In the genomic region with DNA sequence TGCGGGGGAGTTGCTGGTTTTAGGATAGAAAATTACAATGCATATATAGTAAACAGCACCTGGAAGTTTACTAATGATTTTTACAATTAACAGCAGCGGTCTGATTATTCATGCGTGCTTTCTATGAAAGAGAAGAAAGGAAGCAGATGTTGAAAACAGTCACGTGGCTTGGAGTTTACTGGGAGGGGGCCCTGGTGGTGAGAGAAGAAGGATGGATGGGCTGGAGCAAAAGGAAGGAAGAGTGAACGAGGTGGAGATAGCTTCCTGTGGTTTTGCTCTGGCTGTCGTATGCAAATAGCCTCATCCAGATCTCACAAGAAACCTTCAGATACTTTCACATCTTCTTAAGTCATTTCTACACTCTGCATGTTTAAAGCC, we compare ENCODE assay signal across 9 mouse cellular contexts.
DNase-seq lines count a peak whose midpoint lies in the region; ATAC-seq and TF ChIP-seq lines count a peak whose summit lies in the region.
"Had no signal": no experiment of that assay in that cellular context is flagged by ENCODE, and none has a peak within 500 bp of the region (broad histone marks: within the 10 kb centered on the region; RNA-seq: fewer than 3 reads in every experiment).

No protein-coding gene starts in this region.

- 0 out of 2 replicates have a peak, but pooled peaks cover 2% of the 10 kb centered on the region for H3K9me3 ChIP-seq in heart, embryonic 12.5 days (replicated peaks)
- H3K9me3 ChIP-seq in CH12.LX (replicated peaks; ENCODE audit: low read length): peaks cover 4% of the 10 kb centered on the region
- no peaks in the 10 kb centered on the region for H3K9me3 ChIP-seq in hindbrain, embryonic 11.5 days (ENCODE audit: control insufficient read depth, low read length)
- no peaks in the 10 kb centered on the region for H3K9me3 ChIP-seq in midbrain, embryonic 11.5 days (ENCODE audit: control insufficient read depth, low read length)

- no peak overlapping the region for H3K27ac ChIP-seq in heart, embryonic 12.5 days (ENCODE audit: poor library complexity, severe bottlenecking)
- no peak overlapping the region for H3K27ac ChIP-seq in CH12.LX (ENCODE audit: insufficient read depth, low read depth)
- H3K27ac ChIP-seq in hindbrain, embryonic 11.5 days (ENCODE audit: low read depth, low read length): no peak overlapping the region
- H3K27ac ChIP-seq in midbrain, embryonic 11.5 days (ENCODE audit: low read depth, low read length): no peak overlapping the region

- no peak for DNase-seq in heart, adult 11 months
- DNase-seq in CH12.LX (ENCODE audit: extremely low read depth): peak; percentile 38
- no peak for DNase-seq in hindbrain, embryonic 11.5 days (ENCODE audit: low spot score)
- DNase-seq in midbrain, embryonic 11.5 days (ENCODE audit: low spot score, missing footprints): peak; percentile 88
- no peak for DNase-seq in cerebellum, postnatal 14 days
- no peak for DNase-seq in adrenal gland, adult 2 months
- DNase-seq in adrenal gland, postnatal 36 days: no peak
- DNase-seq: adrenal gland, postnatal 14 days had no signal

- dilution Hi-C loops in CH12.LX (cut with MboI; ENCODE audit: extremely low pct_ligation_motif_present, extremely low pct_unique_long_range_greater_than_20kb, low sequenced_read_pairs): no loop called here

- no peaks in the 10 kb centered on the region for H3K79me2 ChIP-seq in CH12.LX (replicated peaks; ENCODE audit: control insufficient read depth, extremely low read depth, insufficient read depth, poor library complexity, severe bottlenecking)

- TF ChIP-seq POLR2A in CH12.LX (IDR thresholded peaks at IDR 0.05; ENCODE audit: low read depth, low read length): no peak

- no peak for TF ChIP-seq RAD21 in CH12.LX (IDR thresholded peaks at IDR 0.05; ENCODE audit: low read depth, low read length)

- no peak for TF ChIP-seq EP300 in CH12.LX (IDR thresholded peaks at IDR 0.05; ENCODE audit: low read length)

- ATAC-seq in heart, embryonic 12.5 days (ENCODE audit: insufficient number of reproducible peaks, low FRiP score): no peak
- 0 out of 2 replicates have a peak, but pooled peaks have one; percentile 25 for ATAC-seq in hindbrain, embryonic 11.5 days (ENCODE audit: low FRiP score)
- ATAC-seq in midbrain, embryonic 11.5 days (ENCODE audit: low FRiP score): no peak

- in situ Hi-C loops in CH12.LX (cut with MboI; ENCODE audit: low pct_ligation_motif_present, low pct_unique_long_range_greater_than_20kb, low sequenced_read_pairs): no loop called here

- H3K4me3 ChIP-seq in heart, embryonic 12.5 days: peak overlapping the region; percentile 14; the same call in 1 of the 2 replicates
- H3K4me3 ChIP-seq in CH12.LX (replicated peaks in 1 of 3; ENCODE audit: low read depth in 2 of 3, low read length in 2 of 3, poor library complexity in 1 of 3): no peak overlapping the region
- H3K4me3 ChIP-seq in hindbrain, embryonic 11.5 days (ENCODE audit: low read depth, low read length): peak overlapping the region; percentile 18
- H3K4me3 ChIP-seq in midbrain, embryonic 11.5 days (ENCODE audit: low read depth, low read length): peak overlapping the region; percentile 12; the same call in 1 of the 2 replicates

- TF ChIP-seq CTCF in CH12.LX (conservative IDR thresholded peaks at IDR 0.05 in 1 of 2, IDR thresholded peaks at IDR 0.05 in 1 of 2; ENCODE audit: low read depth in 2 of 2, low read length in 2 of 2): no peak

- H3K27me3 ChIP-seq in heart, embryonic 12.5 days (replicated peaks): no peaks in the 10 kb centered on the region
- no peaks in the 10 kb centered on the region for H3K27me3 ChIP-seq in CH12.LX (replicated peaks)
- H3K27me3 ChIP-seq in hindbrain, embryonic 11.5 days (ENCODE audit: control insufficient read depth, insufficient read depth, low read length): no peaks in the 10 kb centered on the region
- H3K27me3 ChIP-seq in midbrain, embryonic 11.5 days (ENCODE audit: control insufficient read depth, insufficient read depth, low read length): no peaks in the 10 kb centered on the region

- peaks cover 8% of the 10 kb centered on the region for H3K4me1 ChIP-seq in heart, embryonic 12.5 days (replicated peaks)
- peaks cover 0 to 13% of the 10 kb centered on the region in 2 experiments; a peak in 2 of 4 replicates for H3K4me1 ChIP-seq in CH12.LX (ENCODE audit: control insufficient read depth in 1 of 2, insufficient read depth in 2 of 2)
- H3K4me1 ChIP-seq in hindbrain, embryonic 11.5 days (replicated peaks; ENCODE audit: control insufficient read depth, insufficient read depth, low read length): no peaks in the 10 kb centered on the region
- peaks cover 4% of the 10 kb centered on the region for H3K4me1 ChIP-seq in midbrain, embryonic 11.5 days (ENCODE audit: control insufficient read depth, insufficient read depth, low read length)

- WGBS in heart, embryonic 12.5 days: 26% methylated on average over 6 of the region's 6 CpGs
- 12% methylated on average over 6 of the region's 6 CpGs for WGBS in hindbrain, embryonic 11.5 days
- WGBS in midbrain, embryonic 11.5 days: 14% methylated on average over 6 of the region's 6 CpGs

- peak overlapping the region; percentile 60 for H3K4me2 ChIP-seq in heart, embryonic 12.5 days
- peak overlapping the region; percentile 21; the same call in 1 of the 2 replicates for H3K4me2 ChIP-seq in CH12.LX (ENCODE audit: insufficient read depth, low read depth, poor library complexity, severe bottlenecking)
- H3K4me2 ChIP-seq in hindbrain, embryonic 11.5 days (replicated peaks; ENCODE audit: low read depth, low read length): peak overlapping the region; percentile 45
- peak overlapping the region; percentile 40 for H3K4me2 ChIP-seq in midbrain, embryonic 11.5 days

- no peaks in the 10 kb centered on the region for H3K36me3 ChIP-seq in heart, embryonic 12.5 days
- no peaks in the 10 kb centered on the region for H3K36me3 ChIP-seq in CH12.LX (replicated peaks in 1 of 2; ENCODE audit: control insufficient read depth in 1 of 2, insufficient read depth in 1 of 2, low read length in 1 of 2)
- no peaks in the 10 kb centered on the region for H3K36me3 ChIP-seq in hindbrain, embryonic 11.5 days (ENCODE audit: control insufficient read depth, insufficient read depth, low read length)
- H3K36me3 ChIP-seq in midbrain, embryonic 11.5 days (ENCODE audit: control insufficient read depth, insufficient read depth, low read length): no peaks in the 10 kb centered on the region

- no peak overlapping the region for H3K9ac ChIP-seq in heart, embryonic 12.5 days
- no peak overlapping the region for H3K9ac ChIP-seq in CH12.LX (ENCODE audit: insufficient read depth, low read depth)
- H3K9ac ChIP-seq in hindbrain, embryonic 11.5 days (ENCODE audit: low read depth, low read length): peak overlapping the region; percentile 48; the same call in 1 of the 2 replicates
- H3K9ac ChIP-seq in midbrain, embryonic 11.5 days (ENCODE audit: low read length): peak overlapping the region; percentile 49

TF ChIP-seq in CH12.LX, 34 proteins besides CTCF, POLR2A, EP300 and RAD21:
- no peak for TF ChIP-seq USF1 (IDR thresholded peaks at IDR 0.05; ENCODE audit: low read depth, low read length)
- peak; percentile 48 for TF ChIP-seq BHLHE40 (IDR thresholded peaks at IDR 0.05; ENCODE audit: low read depth, low read length)
- no peak for TF ChIP-seq SMC3 (IDR thresholded peaks at IDR 0.05; ENCODE audit: low read depth, low read length)
- TF ChIP-seq TBP (conservative IDR thresholded peaks at IDR 0.05; ENCODE audit: low read depth, low read length): no peak

Comparison
In these comparisons a context has a peak if more than half of its experiments do, and no peak if none do; other contexts are left out.
1. H3K4me3 ChIP-seq: peak in heart, embryonic 12.5 days (single experiment), hindbrain, embryonic 11.5 days (single experiment) and midbrain, embryonic 11.5 days (single experiment); none in CH12.LX (0 of 3).
2. H3K9ac ChIP-seq: peak in hindbrain, embryonic 11.5 days (single experiment) and midbrain, embryonic 11.5 days (single experiment); none in heart, embryonic 12.5 days (single experiment) and CH12.LX (single experiment).
3. DNase-seq: peak in CH12.LX (single experiment) and midbrain, embryonic 11.5 days (single experiment); none in heart, adult 11 months (single experiment), hindbrain, embryonic 11.5 days (single experiment), cerebellum, postnatal 14 days (0 of 2), adrenal gland, adult 2 months (single experiment) and adrenal gland, postnatal 36 days (0 of 2).
4. Peak in every context shown above with its lines, with median percentiles within 50 percentile points of each other: H3K4me2 ChIP-seq.